Mouse (Mus musculus) kidney, adult 9 months (tissue): ENCODE data around the gene Nxph4.

Experiments
- DNase-seq: peaks from one replicate; pipeline ENCODE4 v3.0.0; 2022

The Nxph4 gene

DNA sequence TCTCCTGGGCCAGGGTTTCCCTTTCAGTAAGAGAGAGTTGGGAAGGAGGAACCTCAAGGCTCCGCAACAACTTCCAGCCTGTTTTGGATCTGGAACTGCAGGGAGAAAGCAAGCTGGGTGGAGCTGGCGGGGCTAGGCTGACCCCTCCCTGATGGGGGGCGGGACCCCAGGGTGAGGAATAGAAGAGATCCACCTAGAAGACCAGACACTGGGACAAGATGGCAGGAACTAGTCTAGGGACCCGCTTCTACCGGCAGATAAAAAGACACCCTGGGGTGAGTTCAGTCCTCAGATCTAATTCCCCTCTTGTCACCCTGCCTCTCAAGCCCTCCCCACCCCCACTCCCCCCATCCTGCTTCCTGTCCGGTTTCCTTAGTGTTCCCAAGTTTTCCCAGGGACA lies 19.6 kb downstream of the Nxph4 start, which contains the start of gene Ndufa4l2:
Gene Ndufa4l2, plus strand, starts transcription at position 204 of the 400 bp plus-strand sequence.
- DNase-seq: no peak

DNA sequence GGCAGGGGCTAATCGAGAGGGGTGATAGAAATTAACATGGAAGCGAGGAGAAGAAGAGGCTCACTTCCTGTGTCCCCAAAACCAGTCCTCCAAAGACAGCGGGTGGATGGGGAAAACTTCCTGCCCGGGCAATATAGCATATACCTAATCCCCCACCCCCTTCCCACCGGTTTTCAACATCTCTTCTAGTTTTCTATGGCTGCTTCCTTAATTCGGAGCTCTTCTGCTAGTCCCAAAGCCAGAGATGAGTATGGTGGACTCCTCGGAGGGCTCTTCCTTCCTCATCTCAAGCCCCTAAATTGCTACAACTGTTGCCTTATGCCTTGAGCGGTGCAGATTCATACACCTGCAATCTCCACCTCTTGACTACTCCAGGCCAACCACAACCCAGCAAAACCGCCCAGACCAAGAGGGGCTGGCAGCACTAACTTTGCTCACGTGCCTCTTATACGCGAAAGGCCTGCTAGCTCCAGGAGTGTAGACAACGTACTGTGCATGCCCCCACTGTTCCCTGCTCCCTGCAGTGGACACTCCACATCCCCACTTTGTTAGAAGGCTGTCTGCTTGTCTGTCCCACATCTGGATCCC lies 20.2 kb downstream of the Nxph4 start:
- no peak for DNase-seq

DNA sequence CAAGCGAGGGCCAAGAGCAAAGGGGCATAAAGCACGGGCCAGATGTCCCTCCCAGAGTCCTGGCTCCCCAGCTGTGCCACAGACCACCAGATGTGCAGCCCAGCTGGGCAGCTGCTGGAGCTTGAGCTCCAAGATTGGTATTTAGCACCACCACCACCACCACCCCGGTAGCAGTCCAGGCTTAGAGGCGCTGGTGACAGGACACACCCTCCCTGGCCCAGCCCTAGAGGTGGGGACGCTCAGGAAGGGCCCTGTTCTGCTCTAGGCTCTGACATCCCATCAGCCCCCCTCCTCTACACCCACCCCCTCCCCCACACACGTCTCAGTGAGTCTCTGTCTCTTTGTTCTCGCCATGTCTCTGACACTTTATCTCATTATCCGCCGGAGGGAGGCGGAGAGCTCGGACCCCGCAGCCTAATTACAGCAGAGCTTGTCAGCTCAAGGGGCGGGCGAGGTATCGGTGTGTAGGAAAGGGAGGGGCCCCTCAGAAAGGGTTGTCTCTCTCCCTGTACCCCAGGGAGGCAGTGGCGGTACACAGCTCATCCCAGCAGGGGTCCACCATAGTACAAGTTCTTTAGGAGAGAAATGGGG lies 20.8 kb downstream of the Nxph4 start:
- no peak for DNase-seq

DNA sequence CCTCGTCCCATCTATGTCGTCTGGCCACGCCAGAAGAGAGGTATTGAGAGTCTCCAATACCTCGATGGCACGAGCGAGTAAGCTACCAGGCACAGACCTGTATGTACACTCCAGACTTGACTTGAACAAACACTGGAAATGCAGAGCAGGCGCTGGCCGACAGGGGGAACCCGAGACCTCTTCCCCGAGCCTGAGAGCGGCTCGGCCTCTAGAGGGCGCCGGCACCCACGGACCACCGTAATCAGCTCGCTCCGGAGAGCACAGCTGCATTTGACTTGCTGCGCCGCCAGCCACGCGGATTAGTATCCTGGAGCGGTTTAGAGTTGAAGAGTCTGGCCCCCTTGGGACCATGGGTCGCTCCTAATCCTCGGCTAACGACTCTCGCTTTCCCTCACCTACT lies 21.5 kb downstream of the Nxph4 start:
- DNase-seq: peak; percentile 97

DNA sequence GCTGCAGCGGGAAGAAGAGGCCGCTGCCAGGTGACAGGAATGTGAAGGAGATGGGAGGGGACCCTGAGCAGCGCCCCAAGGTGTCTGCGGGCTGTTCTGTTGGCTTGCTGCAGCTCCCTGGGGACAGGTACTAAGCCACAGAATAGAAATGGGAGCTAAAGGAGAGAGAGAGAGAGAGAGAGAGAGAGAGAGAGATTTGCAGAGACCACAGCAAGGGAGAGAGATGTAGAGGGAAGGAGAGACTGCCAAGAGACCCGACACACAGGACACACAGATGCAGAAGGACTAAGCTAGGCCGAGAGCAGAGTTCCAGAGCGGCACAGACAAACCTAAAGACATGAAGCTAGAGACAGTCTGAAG lies 22.1 kb downstream of the Nxph4 start:
- no peak for DNase-seq

DNA sequence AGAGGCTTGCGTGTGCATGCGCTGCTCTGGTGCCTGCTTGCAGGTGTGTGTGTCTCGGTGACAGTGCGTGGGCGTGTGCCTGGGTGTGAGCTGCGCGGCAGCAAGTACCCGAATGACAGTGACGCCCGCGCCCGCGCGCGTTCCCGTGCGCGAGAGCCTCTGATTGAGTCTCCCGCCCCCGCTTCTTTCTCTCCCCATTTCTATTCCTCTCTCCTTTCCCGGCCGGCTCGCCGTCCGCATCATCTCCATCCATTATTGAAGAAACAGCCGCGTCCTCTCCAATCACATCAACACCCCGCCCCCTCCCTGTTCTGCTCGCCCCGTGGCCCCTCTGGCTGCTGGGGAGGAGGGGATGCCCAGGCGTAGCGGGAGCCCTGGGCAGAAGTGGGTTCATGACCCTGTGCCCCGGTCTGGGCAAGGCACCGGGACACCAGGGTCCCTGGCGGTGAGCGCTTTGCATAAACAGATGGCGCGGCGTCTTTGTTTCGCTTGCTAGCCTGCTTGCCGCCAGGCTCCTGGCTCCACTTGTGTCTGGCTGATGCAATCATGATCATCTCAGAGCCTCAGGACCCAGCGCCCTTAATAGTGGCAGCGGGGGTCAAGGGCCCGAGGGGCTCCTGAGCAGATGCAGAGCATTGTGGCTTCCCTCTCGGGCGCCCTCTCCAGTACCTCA lies 22.6 kb downstream of the Nxph4 start:
- no peak for DNase-seq

DNA sequence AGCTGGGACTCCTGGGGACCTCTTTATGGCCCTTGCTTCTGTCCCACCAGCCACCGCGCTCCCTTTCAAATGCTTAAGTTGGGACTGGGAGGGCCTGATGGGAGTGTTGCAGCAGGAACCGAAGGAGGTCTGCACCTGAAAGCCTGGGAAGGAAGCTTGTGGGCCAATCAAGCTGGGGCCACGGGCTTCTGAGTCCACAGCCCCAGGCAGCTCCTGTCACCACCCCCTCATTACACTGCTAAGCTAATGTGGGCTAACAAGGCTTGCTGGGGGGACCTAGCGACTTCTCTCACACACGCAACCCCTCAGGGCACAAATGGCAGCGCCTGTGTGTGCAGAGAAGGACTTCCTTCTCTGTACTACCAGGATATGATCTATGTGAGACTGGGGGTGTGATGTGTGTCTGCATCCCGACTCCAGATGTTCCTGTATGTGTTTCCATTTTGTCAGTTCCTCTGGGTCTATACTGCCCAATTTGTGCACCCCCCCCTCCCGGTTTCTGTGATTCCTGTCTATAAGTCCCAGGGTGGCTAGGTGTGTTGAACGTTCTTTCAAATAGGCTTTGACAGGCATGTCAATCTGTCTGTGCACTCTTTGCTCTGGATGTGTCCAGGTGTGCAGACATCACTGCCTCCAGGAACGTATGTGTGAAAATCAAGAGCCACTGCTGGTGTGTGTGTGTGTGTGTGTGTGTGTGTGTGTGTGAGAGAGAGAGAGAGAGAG lies 23.3 kb downstream of the Nxph4 start:
- no peak for DNase-seq

DNA sequence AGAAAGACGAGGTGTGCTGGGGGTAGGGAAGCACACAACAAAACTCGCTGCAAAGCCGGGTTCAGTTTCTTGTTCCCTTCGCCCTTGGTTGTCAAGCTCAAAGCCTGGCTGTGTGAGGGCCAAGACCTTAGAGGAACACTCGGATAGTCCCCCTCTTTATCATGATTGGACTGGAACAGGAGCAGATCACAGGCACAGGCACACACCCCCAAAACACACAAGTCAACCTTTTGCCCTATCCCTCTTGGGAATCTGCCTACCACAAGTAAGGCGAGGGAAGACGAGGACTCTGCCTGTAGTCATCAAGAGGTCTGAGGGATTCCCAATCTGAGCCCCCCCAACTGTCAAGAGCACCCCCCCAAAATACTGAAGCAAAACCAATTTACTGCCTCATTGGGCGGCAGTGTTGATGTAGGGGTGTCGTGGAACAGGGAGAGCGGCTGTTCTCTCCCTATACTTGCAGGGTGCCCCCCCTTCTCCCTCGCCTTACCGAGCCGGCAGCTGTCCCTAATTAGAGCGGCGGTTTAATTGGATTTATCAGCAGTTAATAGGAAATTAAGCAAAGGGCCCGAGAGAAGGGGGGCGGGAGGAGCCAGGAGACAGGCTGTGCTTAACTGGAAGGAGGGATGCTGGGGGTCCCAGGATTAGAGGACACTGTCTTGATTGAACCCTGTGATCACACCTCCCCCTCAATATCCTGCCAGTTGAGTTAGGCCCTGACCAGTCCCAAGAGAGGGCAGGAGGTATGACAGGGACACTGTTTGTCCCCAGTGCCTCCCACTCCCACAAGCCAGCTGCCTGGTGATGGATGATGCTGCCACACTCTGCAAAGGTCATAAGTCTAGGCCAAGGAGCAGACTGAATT lies 24.3 kb downstream of the Nxph4 start:
- DNase-seq: no peak

DNA sequence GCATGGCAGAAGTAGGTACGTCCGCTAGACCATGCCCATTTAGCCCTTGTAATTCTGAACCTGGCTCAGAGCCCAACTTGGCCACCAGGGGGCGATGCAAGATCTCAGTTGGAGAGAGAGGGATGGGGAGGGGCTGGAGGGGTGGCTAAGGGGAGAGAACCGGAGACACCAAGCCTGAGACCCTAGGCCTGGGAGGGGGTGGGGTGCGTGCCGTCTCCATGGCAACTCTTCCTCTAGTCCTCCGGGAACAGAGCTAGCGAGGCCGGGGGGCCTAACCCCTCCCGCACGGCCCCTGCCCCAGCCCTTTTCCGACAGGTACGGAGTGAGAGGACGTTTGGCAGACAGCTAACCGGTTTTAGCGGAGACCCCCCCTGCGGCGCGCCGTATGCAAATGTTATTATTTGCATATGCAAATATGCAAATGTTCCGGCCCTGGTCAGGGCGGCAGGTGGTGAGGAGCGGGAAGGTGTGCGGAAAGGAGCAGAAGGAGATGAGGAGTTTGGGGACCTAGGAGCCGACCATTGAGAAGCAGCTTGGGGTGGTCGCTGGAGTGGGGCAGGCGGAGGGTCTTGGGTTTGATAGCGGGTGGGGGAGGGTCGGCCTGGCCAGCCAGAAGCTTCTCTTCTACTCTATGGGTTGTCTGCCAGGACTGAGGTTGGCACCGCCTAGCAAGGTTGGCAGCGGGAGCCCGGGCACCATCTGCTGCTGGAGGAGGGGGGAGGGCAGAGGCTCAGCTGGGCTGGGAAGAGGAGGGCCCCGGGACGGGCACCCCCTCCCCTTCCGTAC lies 25.1 kb downstream of the Nxph4 start:
- DNase-seq: peak; percentile 90

DNA sequence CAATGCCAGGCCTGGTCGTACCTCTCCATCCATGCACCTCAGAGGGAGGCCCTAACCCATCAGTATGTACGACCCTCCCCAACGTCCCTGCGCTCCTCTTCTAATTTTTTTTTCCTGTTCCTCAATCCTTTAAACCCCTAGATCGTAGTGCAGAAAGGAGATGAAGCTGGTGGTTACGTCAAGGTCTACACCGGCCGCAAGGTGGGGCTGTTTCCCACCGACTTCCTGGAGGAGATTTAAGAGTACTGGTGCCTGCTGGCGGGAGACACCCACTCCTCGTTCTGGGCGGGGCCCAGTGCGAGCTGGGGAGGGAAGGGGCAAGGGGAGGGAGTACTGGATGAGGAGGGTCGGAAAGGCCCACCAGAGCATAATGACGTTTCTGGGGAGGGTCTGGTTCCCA lies 26.1 kb downstream of the Nxph4 start:
- peak; percentile 77 for DNase-seq

DNA sequence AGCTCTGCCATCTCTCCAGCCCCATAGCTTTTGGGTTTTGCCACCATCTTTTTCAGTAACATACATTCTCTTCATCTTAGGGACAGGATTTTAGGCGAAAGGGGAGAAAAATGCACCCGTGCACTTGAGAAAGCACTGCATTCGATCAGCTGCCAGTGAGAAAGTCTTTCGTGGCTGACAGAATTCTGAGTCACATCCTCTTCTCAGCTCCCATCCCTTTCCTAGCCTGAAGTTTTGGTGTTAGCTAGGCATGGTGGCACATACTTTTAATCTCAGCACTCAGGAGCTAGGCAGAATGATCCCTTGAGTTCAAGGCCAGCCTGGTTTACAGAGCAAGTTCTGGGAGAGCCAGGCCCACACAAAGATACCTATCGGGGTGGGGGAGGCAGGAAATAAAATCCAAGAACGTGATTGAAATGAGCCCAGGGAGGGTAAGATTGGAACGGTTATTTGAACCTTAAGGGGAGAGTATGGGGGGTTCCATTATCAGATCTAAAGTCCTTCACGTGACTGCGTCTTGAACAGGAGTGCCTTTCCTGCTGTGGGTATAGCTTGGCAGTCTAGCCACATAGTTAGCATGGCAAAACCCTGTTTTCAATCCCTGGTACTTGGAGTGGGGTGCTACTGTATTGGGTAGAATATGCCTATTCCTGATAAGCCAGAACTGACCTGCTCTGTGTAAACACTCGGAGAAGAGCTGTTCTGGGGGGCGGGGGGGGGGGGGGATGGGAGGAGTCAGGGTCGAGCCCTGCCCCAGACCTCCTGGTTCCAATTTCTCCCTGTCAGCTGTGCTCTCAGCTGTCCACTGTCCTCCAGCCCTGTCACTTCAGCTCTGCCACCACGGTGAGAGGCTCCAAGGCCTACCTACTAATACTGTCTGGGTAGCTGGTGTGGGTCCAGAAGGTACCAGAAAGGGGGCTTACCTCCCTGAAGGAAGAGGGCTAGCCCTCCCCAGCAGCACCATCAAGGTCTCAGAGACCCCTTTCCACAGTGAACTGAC lies 33.2 kb downstream of the Nxph4 start, which contains the start of gene Stac3:
Gene Stac3, plus strand, starts transcription at position 793 of the 1,000 bp plus-strand sequence.
- no peak for DNase-seq

DNA sequence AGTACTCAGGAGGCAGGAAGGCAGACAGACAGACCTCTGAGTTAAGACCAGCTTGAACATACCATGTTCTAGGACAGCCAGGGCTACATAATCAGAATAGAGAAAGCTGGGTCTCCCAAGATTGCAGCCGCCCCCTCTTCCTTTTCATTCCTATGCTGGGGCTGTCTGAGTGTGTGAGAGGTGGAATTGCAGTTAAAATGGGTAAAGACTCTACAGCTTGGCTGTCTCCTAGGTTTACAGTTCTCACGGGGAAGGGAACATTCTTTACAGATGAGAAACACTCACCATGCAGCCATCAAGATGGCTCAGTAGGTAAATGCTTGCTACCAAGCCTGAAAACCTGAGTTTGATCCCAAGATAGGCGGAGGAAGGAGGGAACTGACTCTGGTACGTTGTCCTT lies 34.3 kb downstream of the Nxph4 start:
- DNase-seq: no peak

DNA sequence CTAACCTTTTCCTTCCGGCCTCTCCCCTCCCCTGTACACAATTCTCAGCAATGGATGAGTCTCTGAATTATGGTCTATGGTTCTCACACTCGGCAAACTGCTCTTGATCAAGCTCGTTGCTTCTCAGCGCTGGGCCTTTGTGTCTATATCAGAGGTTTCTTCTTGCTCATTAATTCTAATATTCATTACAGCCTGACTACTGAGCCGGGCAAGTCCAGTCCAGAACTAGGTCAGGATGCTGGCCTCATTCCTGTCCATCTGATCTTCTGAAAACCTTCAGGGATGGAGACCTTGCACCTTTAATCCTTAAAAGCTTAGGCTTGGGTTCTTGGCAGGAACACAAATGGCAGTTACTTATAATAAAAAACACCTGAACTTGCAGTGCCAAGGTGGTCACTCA lies 34.8 kb downstream of the Nxph4 start:
- DNase-seq: no peak

DNA sequence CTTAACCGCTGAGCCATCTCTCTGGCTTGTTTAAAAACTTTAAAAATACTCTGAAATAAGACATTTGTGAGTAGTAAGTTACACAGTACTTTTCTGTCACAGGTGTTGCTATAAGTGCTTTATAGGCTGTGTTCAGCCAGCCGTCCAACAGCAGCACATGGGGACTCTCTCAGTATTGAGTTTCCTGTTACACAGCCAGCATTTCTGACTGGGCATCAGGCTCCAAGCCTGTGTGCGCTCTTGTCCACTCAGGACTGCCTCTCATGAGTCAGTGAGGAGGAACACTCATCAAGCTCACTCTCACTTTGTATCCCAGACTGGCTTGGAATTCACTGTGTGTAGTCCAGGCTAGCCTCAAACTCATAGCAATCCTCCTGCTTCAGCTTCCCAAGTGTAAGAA lies 38.2 kb downstream of the Nxph4 start:
- no peak for DNase-seq

DNA sequence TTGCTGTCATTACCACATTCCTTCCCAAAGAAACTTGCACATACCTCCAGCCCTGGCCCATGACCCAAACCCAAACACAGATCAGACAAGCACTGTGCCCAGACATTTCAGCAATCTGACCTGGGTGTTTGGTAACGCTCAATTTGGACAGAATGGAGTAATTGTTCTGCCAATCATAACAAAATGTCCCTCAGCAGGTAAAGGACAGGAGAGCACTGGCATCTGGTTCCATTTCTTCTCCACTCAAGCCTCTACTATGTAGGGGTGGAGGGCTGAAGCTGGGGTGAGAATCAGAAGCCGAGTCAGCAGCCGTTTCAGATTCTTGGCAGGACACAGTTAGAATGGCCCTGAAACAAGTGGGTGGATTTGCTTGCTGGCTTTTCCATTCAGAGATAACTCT lies 42.2 kb downstream of the Nxph4 start:
- DNase-seq: no peak

DNA sequence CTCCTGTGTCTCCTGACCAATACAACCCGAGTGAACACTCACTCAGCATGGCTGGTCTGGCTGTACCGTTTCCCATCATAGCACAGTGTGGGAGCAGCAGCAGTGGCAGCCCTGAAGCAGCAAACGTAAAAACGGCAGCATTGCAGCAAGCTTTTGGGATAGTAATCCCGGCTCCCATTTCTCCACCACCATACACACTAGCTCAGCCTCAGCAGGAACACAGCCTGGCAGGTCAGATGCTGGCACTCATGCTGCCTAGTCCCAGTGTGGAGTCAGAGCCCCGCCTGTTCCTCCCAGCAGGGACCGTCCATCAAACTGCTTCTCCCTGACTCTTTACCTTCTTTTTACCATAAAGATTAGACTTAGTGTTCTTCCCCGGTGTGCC lies 43.2 kb downstream of the Nxph4 start:
- no peak for DNase-seq

DNA sequence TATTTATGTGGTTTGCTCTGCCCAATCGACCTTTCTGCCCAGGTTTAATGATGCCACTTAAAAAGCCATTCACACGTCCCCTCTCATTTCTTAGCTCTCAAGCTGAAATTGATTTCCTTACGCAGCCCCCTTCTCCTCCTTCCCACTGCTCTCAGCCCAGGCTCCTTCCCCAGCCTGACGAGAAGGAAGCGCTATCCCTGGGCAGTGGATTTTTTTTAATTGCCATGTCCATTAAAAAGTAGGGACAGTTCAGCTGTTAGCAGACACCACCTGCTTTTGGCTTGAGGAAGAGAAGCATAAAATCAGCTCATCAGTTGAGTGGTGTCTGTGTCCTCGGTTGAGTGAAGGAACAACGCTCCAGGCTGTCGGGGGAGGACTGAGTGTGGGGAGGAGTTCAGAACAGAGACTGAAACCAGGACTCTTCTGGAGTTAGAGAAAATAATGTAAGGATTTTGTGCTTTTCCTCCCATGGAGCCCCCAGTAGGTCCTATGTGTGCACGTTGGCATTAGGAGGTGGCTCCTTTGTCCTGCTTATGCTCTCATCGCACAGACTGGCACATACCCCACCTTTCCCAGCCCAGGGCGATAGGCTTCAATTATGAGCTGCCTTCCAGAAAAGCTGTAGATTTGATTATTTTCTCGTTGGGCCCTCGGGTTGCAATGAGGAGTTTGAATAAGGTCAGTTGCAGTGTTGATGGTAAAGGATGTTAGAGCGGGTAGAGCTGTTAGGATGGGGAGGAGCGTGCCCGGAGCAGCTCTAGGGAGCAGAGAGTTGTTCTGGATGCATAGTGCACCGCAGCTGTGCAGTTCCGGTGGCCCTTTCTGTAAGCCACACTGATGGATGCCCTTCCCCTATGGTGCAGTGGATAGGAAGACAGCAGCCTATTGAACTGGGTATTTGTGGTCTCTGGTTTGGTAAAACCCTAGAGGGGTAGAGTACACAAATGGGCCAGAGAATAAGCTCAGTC lies 43.9 kb downstream of the Nxph4 start:
- DNase-seq: no peak

DNA sequence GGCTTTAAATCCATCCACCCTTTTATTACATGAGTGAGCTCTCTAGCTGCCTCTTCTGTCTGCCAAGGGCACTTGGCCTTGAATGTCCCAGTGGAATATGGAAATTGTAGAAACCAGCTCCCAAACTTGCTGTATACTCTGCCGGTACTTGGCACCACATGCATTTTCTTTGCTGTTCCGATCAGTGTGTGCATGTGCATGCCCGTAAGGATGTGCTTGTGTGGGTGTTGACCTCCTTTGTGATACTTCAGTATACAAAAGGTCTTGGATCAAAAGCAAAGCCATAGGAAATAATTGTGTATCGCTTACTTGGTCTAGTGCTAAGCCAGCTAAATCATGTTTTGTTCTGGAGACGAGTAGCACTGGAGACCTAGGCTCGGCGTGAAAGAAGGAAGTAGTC lies 45.5 kb downstream of the Nxph4 start:
- no peak for DNase-seq

DNA sequence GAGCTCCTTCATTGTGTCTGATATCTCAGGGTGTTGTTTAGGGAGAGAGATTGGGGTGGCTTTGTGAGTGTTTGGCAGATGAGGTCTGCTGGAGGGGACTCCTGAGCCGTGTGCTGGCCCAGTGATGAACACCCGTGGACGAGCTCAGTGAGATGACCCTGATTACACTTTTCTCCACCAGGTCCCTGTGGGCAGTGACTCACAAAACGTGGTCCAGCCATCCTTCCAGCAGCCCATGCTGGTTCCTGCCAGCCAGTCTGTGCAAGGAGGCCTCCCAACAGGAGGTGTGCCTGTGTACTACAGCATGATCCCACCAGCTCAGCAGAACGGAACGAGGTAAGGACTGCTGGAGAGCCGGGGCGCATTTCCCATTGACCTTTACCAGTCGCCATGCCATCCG lies 49.1 kb downstream of the Nxph4 start:
- DNase-seq: no peak
